Mouse (Mus musculus): ENCODE data around the gene Piwil4.

DNA sequence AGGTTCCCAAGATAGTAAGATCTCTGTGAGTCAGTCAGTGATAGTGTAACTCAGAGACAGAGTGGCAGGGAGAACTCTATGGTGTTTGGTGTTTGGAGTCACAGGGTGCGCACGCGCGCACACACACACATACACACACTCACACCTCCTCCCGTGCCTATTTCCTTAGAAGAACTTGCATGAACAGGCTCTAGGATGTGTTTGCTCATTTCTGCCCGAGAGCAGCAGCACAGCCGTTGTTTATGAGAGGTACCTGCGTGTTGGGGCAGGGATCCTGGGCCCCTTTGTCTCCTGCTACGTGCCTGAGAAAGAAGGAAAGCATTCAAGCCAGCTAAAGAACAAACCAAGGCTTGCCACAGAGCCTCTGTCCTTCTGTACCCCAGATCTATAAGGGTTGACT is 78.4 kb downstream of the Piwil4 start:
- TF ChIP-seq CTCF (IDR thresholded peaks at IDR 0.05) (no peak), EP300 (IDR thresholded peaks at IDR 0.05) (no peak)
